Mouse (Mus musculus) lung, postnatal 0 days (tissue): ENCODE results near the gene Car5a.

Experiments
- CTCF ChIP-seq: IDR thresholded peaks from 2 replicates; pipeline ENCODE4 v1.5.1; 2016; ENCODE audit warnings: antibody characterized with exemption, mild to moderate bottlenecking
- EP300 ChIP-seq: IDR thresholded peaks from 2 replicates; pipeline ENCODE4 v1.6.1; 2016; ENCODE audit warnings: antibody characterized with exemption, mild to moderate bottlenecking, control low read depth

DNA sequence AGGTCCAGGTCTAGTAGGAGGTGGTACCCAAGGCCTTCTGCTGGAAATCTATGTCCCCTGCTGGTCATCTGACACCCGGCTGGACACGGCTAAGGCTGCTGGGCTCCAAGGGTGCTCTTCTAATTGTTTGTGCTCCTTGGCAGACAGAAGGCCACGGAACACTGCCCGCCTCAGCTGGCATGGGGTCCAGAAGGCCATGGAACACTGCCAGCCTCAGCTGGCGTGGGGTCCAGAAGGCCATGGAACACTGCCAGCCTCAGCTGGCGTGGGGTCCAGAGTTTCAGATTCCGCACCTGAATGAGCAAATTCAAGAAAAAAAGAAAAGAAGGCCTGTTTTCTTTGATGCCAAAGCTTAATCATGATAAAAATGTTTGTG is 36.8 kb upstream of the Car5a start:
- TF ChIP-seq CTCF (no peak), EP300 (no peak)
